Mouse (Mus musculus) C2C12 (cell line): ENCODE data around the gene Gm20388. TPM values are rescaled to one million over a fixed set of nuclear protein-coding genes. Genes with fewer than 3 reads are reported as not detected.

ENCODE experiments used
- H3K27me3 ChIP-seq: one replicate; pipeline ENCODE4 v1.6.1; 2011; ENCODE audit not compliant: control insufficient read depth, insufficient read depth, insufficient read length
- H3K36me3 ChIP-seq: one replicate; pipeline ENCODE4 v1.6.1; 2011; ENCODE audit not compliant: control insufficient read depth, insufficient read depth
- H3K4me3 ChIP-seq: one replicate; pipeline ENCODE4 v1.5.1; 2011; ENCODE audit warnings: mild to moderate bottlenecking, control low read depth; ENCODE audit not compliant: poor library complexity, insufficient read depth, severe bottlenecking
- H3K79me2 ChIP-seq: one replicate; pipeline ENCODE4 v1.6.1; 2011; ENCODE audit not compliant: control insufficient read depth, insufficient read depth
- H3K79me3 ChIP-seq: one replicate; pipeline ENCODE4 v1.6.1; 2011; ENCODE audit warnings: low read depth, control low read depth
- H3ac ChIP-seq: one replicate; pipeline ENCODE3; 2011; ENCODE audit warnings: low read depth; ENCODE audit not compliant: control insufficient read depth, insufficient read length
- CEBPB ChIP-seq: IDR thresholded peaks from one replicate; pipeline ENCODE4 v1.6.1; 2011; ENCODE audit warnings: low read depth, mild to moderate bottlenecking, control low read depth, moderate library complexity
- CTCF ChIP-seq: IDR thresholded peaks from one replicate; pipeline ENCODE4 v1.5.1; 2011; ENCODE audit not compliant: control insufficient read depth, insufficient read depth, insufficient read length
- FOSL1 ChIP-seq: IDR thresholded peaks from one replicate; pipeline ENCODE4 v1.8.0; 2011; ENCODE audit warnings: mild to moderate bottlenecking, low read length; ENCODE audit not compliant: poor library complexity, insufficient read depth, severe bottlenecking
- MAX ChIP-seq: IDR thresholded peaks from one replicate; pipeline ENCODE4 v1.6.1; 2011; ENCODE audit warnings: mild to moderate bottlenecking, control low read depth
- MYOD1 ChIP-seq: IDR thresholded peaks from one replicate; pipeline ENCODE4 v1.6.1; 2011; ENCODE audit warnings: low read depth; ENCODE audit not compliant: control insufficient read depth, insufficient read length
- MYOG ChIP-seq: IDR thresholded peaks from one replicate; pipeline ENCODE4 v1.6.1; 2011; ENCODE audit not compliant: control insufficient read depth, insufficient read length; ENCODE audit errors: extremely low read depth
- USF1 ChIP-seq: IDR thresholded peaks from one replicate; pipeline ENCODE4 v1.6.1; 2011; ENCODE audit warnings: low read depth, mild to moderate bottlenecking, control low read depth, moderate library complexity
- polyA plus RNA-seq: library from polyadenylated mRNA; unstranded; fragments of >200 nt; fragmentation: generic; extraction: Trizol; gene quantifications from one replicate; pipeline ENCODE4 v1.2.1, GENCODE M21; 2012; ENCODE audit warnings: missing spikeins

Gm20388 gene
- polyA plus RNA-seq, 1 experiment: 15.0 TPM

DNA sequence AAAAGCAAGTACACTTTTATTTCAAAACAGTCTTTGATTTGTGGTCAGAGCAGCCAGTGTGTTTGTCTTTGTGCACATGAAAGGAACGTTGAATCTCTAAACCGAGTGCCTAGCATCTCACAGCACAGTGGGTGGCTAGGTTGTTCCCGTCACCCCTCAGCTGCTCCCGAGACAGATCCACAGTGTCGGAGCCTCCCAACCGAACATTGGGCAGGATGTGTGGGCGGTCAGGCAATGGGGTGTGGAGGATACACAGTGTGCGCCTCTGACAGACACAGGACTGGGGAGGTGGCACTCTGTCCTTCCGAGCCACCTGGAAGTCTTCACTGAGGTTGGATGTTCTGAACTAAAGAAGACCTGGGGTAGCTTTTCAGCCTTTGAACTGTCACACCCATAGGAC, 3595.1 kb downstream of the Gm20388 start:
- peaks cover 40% of the 10 kb centered on the region for H3K36me3 ChIP-seq

DNA sequence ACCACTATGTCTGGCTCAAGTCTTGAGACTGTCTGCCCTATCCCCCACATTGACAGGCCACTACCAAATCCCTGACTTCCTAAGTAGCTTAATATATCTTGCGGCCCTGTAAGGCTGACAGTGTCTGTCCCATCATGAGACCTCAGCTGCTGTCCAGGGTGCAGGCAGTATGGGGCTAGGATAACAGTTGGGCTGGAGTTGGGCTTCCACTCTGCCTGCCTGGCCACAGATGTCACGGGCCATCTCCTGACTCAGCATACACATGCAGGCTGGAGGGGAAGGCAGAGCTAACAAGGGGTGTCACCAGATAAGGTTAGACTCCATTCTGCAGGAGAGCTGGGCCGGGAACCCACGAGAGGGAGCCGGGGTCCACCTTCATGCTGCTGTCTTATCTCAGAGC, 3596.5 kb downstream of the Gm20388 start:
- TF ChIP-seq MAX: no peak
- no peak for TF ChIP-seq USF1
- no peak for TF ChIP-seq FOSL1
- TF ChIP-seq MYOD1: no peak
- TF ChIP-seq CTCF: no peak
- no peak for TF ChIP-seq CEBPB
- no peaks in the 10 kb centered on the region for H3K27me3 ChIP-seq
- peaks cover 26% of the 10 kb centered on the region for H3K36me3 ChIP-seq
- H3K79me2 ChIP-seq: no peaks in the 10 kb centered on the region
- no peak overlapping the region for H3ac ChIP-seq
- H3K4me3 ChIP-seq: no peak overlapping the region
- no peaks in the 10 kb centered on the region for H3K79me3 ChIP-seq

More for the DNA sequence above, 3595.1 kb downstream of the Gm20388 start:
- H3K79me3 ChIP-seq: no peaks in the 10 kb centered on the region
- H3K4me3 ChIP-seq: no peak overlapping the region
- H3ac ChIP-seq: no peak overlapping the region
- no peaks in the 10 kb centered on the region for H3K79me2 ChIP-seq
- no peaks in the 10 kb centered on the region for H3K27me3 ChIP-seq
- TF ChIP-seq CTCF (no peak), MYOD1 (no peak), MYOG (no peak), USF1 (no peak), FOSL1 (no peak), MAX (no peak), CEBPB (no peak)

DNA sequence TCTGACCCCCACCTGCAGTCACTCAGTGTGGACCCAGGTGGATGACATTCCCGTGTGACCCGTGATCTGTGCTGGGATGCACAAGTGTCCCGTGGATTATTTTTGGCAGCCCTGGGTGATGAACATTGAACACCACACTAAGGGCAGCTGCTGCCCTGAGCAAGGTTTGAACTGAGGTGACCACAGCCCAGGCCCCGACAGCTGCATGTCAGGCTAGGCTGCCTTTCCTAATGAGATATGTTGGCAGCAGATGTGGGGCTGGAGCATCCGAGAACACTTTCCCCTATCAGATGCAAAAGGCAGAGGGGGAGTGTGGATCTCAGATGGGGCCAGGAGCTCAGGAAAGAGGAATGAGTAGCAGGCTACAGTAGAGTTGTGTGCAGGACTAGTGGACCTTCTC, 3600.2 kb downstream of the Gm20388 start:
- Histone ChIP-seq H3K4me3 (no peak overlapping the region), H3K79me3 (no peaks in the 10 kb centered on the region), H3ac (no peak overlapping the region), H3K36me3 (peaks cover 5% of the 10 kb centered on the region), H3K27me3 (no peaks in the 10 kb centered on the region), H3K79me2 (no peaks in the 10 kb centered on the region)
- TF ChIP-seq FOSL1: no peak
- TF ChIP-seq MYOD1: peak; percentile 52

DNA sequence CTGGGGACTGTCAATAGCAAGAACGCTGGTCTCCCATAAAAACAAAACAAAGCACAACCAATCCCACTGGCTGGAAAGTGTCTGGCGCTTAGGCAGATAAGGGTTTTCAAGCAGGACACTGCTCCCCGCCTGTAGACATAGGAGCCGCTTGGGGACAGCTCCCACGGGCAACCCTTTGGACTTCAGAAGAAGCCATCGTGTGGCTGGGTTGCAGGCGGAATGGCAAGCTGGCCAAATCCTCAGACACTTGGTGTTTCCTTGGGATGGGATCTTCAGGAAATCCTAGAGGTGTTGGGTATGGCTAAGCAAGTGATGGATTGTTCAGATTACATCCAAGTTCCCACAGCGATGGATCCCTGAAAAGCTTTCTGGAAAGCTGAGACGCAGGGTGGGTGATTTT, 3603.5 kb downstream of the Gm20388 start:
- TF ChIP-seq MYOD1: no peak
- TF ChIP-seq MYOG: no peak
- TF ChIP-seq FOSL1: no peak
- TF ChIP-seq USF1: no peak
- no peak for TF ChIP-seq MAX
- Histone ChIP-seq H3K4me3 (no peak overlapping the region), H3ac (no peak overlapping the region), H3K79me2 (peaks cover 4% of the 10 kb centered on the region), H3K27me3 (no peaks in the 10 kb centered on the region), H3K36me3 (no peaks in the 10 kb centered on the region), H3K79me3 (peaks cover 3% of the 10 kb centered on the region)

DNA sequence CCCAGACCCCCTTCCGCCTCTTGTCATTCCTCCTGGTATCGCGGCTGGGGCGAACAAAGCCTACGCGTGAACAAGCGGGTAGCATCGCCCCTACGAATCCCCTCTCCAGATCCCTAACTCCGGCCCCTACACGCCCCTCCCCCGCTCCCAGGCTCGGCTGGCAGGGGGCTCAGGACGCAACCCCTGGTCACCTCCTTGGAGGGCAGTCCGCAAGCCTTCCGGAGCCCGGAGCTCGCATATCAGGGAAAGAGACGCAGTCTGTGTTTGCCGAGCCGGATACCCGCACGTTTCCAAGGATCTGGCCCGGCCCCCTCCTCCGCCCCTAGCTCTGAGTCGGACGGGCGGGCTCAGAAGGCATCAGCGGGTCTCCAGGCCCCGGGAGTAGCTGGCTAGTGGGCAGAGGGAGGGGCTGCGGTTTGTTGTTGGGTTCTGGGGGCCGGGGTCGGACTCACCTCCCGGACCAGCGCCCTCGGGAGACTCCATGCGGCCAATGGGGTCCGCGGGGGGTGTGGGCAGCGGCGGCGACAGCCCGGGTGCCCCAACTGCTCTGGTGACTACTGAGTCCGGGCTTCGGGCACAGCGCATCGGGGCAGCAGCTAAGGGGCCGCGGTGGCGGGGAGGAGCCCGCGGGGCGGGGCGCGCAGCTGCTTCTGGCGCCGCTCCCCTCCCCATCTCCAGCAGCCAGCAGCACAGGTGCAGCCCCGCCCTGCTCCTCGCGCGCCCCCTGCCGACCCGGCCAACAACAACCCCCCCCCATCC, 3604.3 kb downstream of the Gm20388 start, which contains the start of gene Dbndd1:
Dbndd1 (minus strand) TSS at position 683 of the 759 bp plus-strand sequence.
- Histone ChIP-seq H3K36me3 (no peaks in the 10 kb centered on the region), H3K79me2 (peaks cover 12% of the 10 kb centered on the region), H3K4me3 (peak within 1 kb of the TSS; percentile 25), H3ac (peak within 1 kb of the TSS; percentile 62), H3K79me3 (peaks cover 9% of the 10 kb centered on the region), H3K27me3 (no peaks in the 10 kb centered on the region)
- TF ChIP-seq CEBPB (no peak), USF1 (no peak), MYOG (no peak), MYOD1 (peak; percentile 59), FOSL1 (no peak), CTCF (peak; percentile 58), MAX (no peak)

DNA sequence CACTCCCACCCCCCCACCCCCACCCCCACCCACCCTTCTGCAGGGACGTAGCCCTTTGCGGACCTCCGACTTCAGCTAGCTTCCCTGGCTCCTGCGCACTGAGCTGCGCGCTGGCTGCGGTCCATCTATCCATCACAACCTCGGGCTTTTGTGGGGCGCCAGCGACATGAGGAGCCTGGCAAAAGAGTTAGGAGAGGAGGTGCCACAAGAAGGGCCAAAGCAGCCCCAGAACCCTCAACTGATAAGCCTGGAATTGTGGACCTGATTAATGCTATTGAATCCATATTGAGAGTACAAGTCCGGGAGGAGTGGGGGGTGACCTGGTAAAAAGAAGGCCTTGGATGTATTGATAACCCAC, 3604.9 kb downstream of the Gm20388 start:
- Histone ChIP-seq H3K4me3 (no peak overlapping the region), H3K36me3 (peaks cover 1% of the 10 kb centered on the region), H3K79me3 (peaks cover 9% of the 10 kb centered on the region), H3K27me3 (no peaks in the 10 kb centered on the region), H3ac (no peak overlapping the region), H3K79me2 (peaks cover 18% of the 10 kb centered on the region)
- TF ChIP-seq CEBPB (no peak), USF1 (no peak), MYOD1 (no peak), MYOG (no peak), CTCF (no peak), MAX (no peak), FOSL1 (no peak)
